Mouse (Mus musculus): ENCODE results near the gene Slc4a5. TPM values are rescaled to one million over a fixed set of nuclear protein-coding genes. Genes with fewer than 3 reads are reported as not detected.

Slc4a5 gene
- polyA plus RNA-seq, 1 experiment from 2014 or later, result not detected

- H3K36me3 ChIP-seq (ENCODE audit: inconsistent target), result peaks cover 73% of the 10 kb centered on the region
- H3K27ac ChIP-seq, result no peak overlapping the region
- H3K4me3 ChIP-seq (ENCODE audit: inconsistent target), result no peak overlapping the region
- 85% methylated on average over 6 of the region's 7 CpGs for WGBS (ENCODE audit: missing documents)
- peaks cover 12% of the 10 kb centered on the region for H3K79me2 ChIP-seq (ENCODE audit: inconsistent target)
These were observed 89.4 kb downstream of the Slc4a5 start for GRCm38 (mm10) chr6:83309017-83309416.

GRCm38 (mm10) chr6:83311206-83311605 lies 91.6 kb downstream of the Slc4a5 start:
- 99% methylated on average over 11 of the region's 11 CpGs for WGBS (ENCODE audit: missing documents)
- Histone ChIP-seq H3K4me3 (ENCODE audit: inconsistent target) (no peak overlapping the region), H3K27ac (no peak overlapping the region), H3K36me3 (ENCODE audit: inconsistent target) (peaks cover 58% of the 10 kb centered on the region), H3K79me2 (ENCODE audit: inconsistent target) (peaks cover 34% of the 10 kb centered on the region)

GRCm38 (mm10) chr6:83312021-83312420 lies 92.4 kb downstream of the Slc4a5 start:
- H3K79me2 ChIP-seq (ENCODE audit: inconsistent target), result peaks cover 42% of the 10 kb centered on the region
- 95% methylated on average over 7 of the region's 7 CpGs for WGBS (ENCODE audit: missing documents)
- H3K27ac ChIP-seq, result no peak overlapping the region

GRCm38 (mm10) chr6:83312514-83312913 lies 92.9 kb downstream of the Slc4a5 start:
- no peak overlapping the region for H3K27ac ChIP-seq
- H3K79me2 ChIP-seq (ENCODE audit: inconsistent target), result peaks cover 43% of the 10 kb centered on the region
- H3K4me3 ChIP-seq (ENCODE audit: inconsistent target), result no peak overlapping the region
- 89% methylated on average over 8 of the region's 8 CpGs for WGBS (ENCODE audit: missing documents)
- peaks cover 45% of the 10 kb centered on the region for H3K36me3 ChIP-seq (ENCODE audit: inconsistent target)

More at GRCm38 (mm10) chr6:83312021-83312420, 92.4 kb downstream of the Slc4a5 start:
- Histone ChIP-seq H3K4me3 (ENCODE audit: inconsistent target) (no peak overlapping the region), H3K36me3 (ENCODE audit: inconsistent target) (peaks cover 50% of the 10 kb centered on the region)

GRCm38 (mm10) chr6:83315293-83315692 lies 95.7 kb downstream of the Slc4a5 start:
- Histone ChIP-seq H3K36me3 (ENCODE audit: inconsistent target) (peaks cover 28% of the 10 kb centered on the region), H3K27ac (no peak overlapping the region), H3K4me3 (ENCODE audit: inconsistent target) (no peak overlapping the region), H3K79me2 (ENCODE audit: inconsistent target) (peaks cover 43% of the 10 kb centered on the region)

GRCm38 (mm10) chr6:83316022-83316421 lies 96.4 kb downstream of the Slc4a5 start:
- WGBS (ENCODE audit: missing documents), result 17% methylated on average over 10 of the region's 10 CpGs
- H3K27ac ChIP-seq, result peak overlapping the region; percentile 54

GRCm38 (mm10) chr6:83317108-83317741 lies 97.6 kb downstream of the Slc4a5 start:
- H3K4me3 ChIP-seq (ENCODE audit: inconsistent target), result peak overlapping the region; percentile 59
- H3K79me2 ChIP-seq (ENCODE audit: inconsistent target), result peaks cover 43% of the 10 kb centered on the region
- H3K27ac ChIP-seq, result peak overlapping the region; percentile 54
- peaks cover 11% of the 10 kb centered on the region; the same call in 1 of the 2 replicates for H3K36me3 ChIP-seq (ENCODE audit: inconsistent target)
- under 1% methylated on average over 47 of the region's 52 CpGs for WGBS (ENCODE audit: missing documents)

More at GRCm38 (mm10) chr6:83316022-83316421, 96.4 kb downstream of the Slc4a5 start:
- Histone ChIP-seq H3K4me3 (ENCODE audit: inconsistent target) (peak overlapping the region; percentile 59), H3K36me3 (ENCODE audit: inconsistent target) (peaks cover 21% of the 10 kb centered on the region), H3K79me2 (ENCODE audit: inconsistent target) (peaks cover 43% of the 10 kb centered on the region)

GRCm38 (mm10) chr6:83321927-83322326 lies 102.3 kb downstream of the Slc4a5 start:
- H3K4me3 ChIP-seq (ENCODE audit: inconsistent target), result no peak overlapping the region
- WGBS (ENCODE audit: missing documents), result 60% methylated on average over 1 of the region's 1 CpGs
- H3K27ac ChIP-seq, result peak overlapping the region; percentile 68
- H3K36me3 ChIP-seq (ENCODE audit: inconsistent target), result no peaks in the 10 kb centered on the region
- peaks cover 31% of the 10 kb centered on the region for H3K79me2 ChIP-seq (ENCODE audit: inconsistent target)

- 87% methylated on average over 1 of the region's 2 CpGs for WGBS (ENCODE audit: missing documents)
- Histone ChIP-seq H3K79me2 (ENCODE audit: inconsistent target) (peaks cover 37% of the 10 kb centered on the region), H3K4me3 (ENCODE audit: inconsistent target) (no peak overlapping the region), H3K36me3 (ENCODE audit: inconsistent target) (no peaks in the 10 kb centered on the region), H3K27ac (peak overlapping the region; percentile 68)
These were observed 103.2 kb downstream of the Slc4a5 start for GRCm38 (mm10) chr6:83322794-83323193.

- Histone ChIP-seq H3K36me3 (ENCODE audit: inconsistent target) (peaks cover 7% of the 10 kb centered on the region; the same call in 1 of the 2 replicates), H3K4me3 (ENCODE audit: inconsistent target) (no peak overlapping the region), H3K79me2 (ENCODE audit: inconsistent target) (peaks cover 47% of the 10 kb centered on the region), H3K27ac (peak overlapping the region; percentile 68)
- WGBS (ENCODE audit: missing documents), result 5% methylated on average over 5 of the region's 8 CpGs
These were observed 104.2 kb downstream of the Slc4a5 start for GRCm38 (mm10) chr6:83323652-83324419.

GRCm38 (mm10) chr6:83325525-83326393 lies 106.1 kb downstream of the Slc4a5 start, which contains the start of the genes Mthfd2 and Mob1a:
Mthfd2 (minus strand) TSS chr6:83325908.
Mob1a (plus strand) TSS chr6:83326016.
- H3K27ac ChIP-seq, result peak within 1 kb of the TSS; percentile 44
- H3K36me3 ChIP-seq (ENCODE audit: inconsistent target), result peaks cover 25% of the 10 kb centered on the region
- under 1% methylated on average over 62 of the region's 65 CpGs for WGBS (ENCODE audit: missing documents)
- H3K79me2 ChIP-seq (ENCODE audit: inconsistent target), result peaks cover 67% of the 10 kb centered on the region
- peak within 1 kb of the TSS; percentile 93 for H3K4me3 ChIP-seq (ENCODE audit: inconsistent target)

GRCm38 (mm10) chr6:83326394-83326736 lies 106.7 kb downstream of the Slc4a5 start:
- H3K27ac ChIP-seq, result peak overlapping the region; percentile 43

GRCm38 (mm10) chr6:83326761-83327160 lies 107.1 kb downstream of the Slc4a5 start:
- 52% methylated on average over 6 of the region's 6 CpGs for WGBS (ENCODE audit: missing documents)
- H3K27ac ChIP-seq, result peak overlapping the region; percentile 43
- H3K36me3 ChIP-seq (ENCODE audit: inconsistent target), result peaks cover 35% of the 10 kb centered on the region
- H3K4me3 ChIP-seq (ENCODE audit: inconsistent target), result peak overlapping the region; percentile 93
- peaks cover 77% of the 10 kb centered on the region for H3K79me2 ChIP-seq (ENCODE audit: inconsistent target)

More at GRCm38 (mm10) chr6:83326394-83326736, 106.7 kb downstream of the Slc4a5 start:
- 2% methylated on average over 5 of the region's 6 CpGs for WGBS (ENCODE audit: missing documents)
- H3K79me2 ChIP-seq (ENCODE audit: inconsistent target), result peaks cover 73% of the 10 kb centered on the region
- peak overlapping the region; percentile 93 for H3K4me3 ChIP-seq (ENCODE audit: inconsistent target)
- H3K36me3 ChIP-seq (ENCODE audit: inconsistent target), result peaks cover 31% of the 10 kb centered on the region

GRCm38 (mm10) chr6:83327591-83328190 lies 108.1 kb downstream of the Slc4a5 start:
- 88% methylated on average over 3 of the region's 3 CpGs for WGBS (ENCODE audit: missing documents)
- Histone ChIP-seq H3K79me2 (ENCODE audit: inconsistent target) (peaks cover 85% of the 10 kb centered on the region), H3K27ac (no peak overlapping the region), H3K4me3 (ENCODE audit: inconsistent target) (no peak overlapping the region; the same call in 1 of the 2 replicates), H3K36me3 (ENCODE audit: inconsistent target) (peaks cover 42% of the 10 kb centered on the region)

Data from macrophage (primary cell).